Mouse (Mus musculus) CH12F3 (cell line): ENCODE results near the gene Sirt3.

Experiments
- in situ Hi-C: fragments of 300-500 bp; cut with MboI; formaldehyde crosslinking; loops from 2 replicates; pipeline ENCODE4 v1.14.3; 2020; ENCODE audit warnings: low sequenced_read_pairs

Sirt3 gene

DNA sequence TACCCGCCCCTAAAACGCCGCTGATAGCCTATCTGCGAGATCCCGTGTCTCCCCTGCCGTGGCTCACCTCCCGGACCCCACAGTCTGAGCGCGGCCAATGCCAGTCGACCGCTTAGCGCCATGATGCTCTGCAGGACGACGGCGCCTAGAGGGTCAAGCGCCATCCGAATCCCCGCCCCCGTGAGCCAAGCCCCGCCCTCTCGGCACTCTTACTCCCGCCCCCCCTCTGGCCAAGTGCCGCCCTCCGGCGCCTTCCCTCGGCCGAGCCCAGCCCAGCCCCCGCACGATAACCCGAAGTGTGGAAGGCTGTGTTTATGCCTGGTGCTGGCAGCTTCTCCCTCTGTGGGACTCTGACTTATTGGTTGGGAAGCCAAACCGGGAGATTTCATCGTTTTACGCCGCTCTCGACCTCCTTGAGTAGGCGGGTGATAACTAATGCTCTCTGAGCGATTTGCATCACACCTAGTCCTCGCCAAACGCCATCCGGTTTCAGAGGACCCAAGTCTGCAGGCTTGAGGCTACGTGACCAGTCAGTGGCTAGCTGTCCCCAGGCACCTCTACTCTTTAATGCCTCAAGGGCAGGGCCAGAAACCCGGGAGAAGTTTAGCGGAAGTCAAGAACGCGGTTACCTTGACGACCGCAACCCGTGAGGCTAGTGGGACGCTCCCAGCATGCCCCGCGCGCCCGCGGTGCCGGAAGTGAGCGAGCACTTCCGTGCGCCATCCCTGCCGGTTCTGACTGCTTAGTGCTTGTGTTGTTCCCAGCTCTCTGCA, at the start of gene Sirt3, which contains the start of gene Psmd13:
Sirt3 (minus strand) TSS at position 614 of the 773 bp plus-strand sequence.
Psmd13 (plus strand) TSS at position 273 of the 773 bp plus-strand sequence.
- in situ Hi-C loops, result no loop called here

DNA sequence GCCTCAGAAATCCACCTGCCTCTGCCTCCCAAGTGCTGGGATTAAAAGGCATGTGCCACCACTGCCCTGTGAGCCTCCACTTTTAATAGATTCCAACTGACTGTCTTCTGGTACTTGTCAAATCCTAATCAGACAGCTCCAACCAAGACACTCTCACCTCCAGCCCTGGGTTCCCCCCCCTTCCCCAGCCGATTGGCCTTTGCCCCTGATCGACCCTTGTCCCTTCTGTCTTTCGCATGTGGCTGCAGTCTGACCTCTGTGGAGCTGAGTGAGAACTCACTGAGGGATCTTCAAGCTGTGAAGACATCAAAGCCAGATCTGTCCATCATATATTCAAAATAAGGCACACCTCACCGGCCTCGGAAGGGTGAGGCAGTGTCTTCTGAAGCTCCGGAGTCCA, 45.1 kb upstream of the Sirt3 start:
- in situ Hi-C loops, result no loop called here

DNA sequence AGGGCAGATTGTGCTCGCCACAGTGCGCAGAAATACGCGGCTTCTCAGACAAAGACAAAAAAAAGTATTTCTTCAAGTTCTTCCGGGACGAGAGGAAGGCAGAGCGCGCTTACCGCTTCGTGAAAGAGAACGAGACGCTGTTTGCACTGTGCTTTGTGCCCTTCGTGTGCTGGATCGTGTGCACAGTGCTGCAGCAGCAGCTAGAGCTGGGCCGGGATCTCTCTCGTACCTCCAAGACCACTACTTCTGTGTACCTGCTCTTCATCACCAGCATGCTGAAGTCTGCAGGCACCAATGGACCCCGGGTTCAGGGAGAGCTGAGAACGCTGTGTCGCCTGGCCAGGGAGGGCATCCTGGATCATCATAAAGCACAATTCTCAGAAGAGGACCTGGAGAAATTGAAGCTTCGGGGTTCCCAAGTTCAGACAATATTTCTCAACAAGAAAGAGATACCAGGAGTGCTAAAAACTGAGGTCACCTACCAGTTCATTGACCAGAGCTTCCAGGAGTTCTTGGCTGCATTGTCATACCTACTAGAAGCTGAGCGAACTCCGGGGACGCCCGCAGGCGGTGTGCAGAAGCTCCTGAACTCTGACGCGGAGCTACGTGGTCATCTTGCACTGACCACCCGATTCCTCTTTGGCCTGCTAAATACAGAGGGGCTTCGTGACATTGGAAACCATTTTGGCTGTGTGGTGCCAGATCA, 41.1 kb upstream of the Sirt3 start:
- in situ Hi-C loops, result no loop called here

DNA sequence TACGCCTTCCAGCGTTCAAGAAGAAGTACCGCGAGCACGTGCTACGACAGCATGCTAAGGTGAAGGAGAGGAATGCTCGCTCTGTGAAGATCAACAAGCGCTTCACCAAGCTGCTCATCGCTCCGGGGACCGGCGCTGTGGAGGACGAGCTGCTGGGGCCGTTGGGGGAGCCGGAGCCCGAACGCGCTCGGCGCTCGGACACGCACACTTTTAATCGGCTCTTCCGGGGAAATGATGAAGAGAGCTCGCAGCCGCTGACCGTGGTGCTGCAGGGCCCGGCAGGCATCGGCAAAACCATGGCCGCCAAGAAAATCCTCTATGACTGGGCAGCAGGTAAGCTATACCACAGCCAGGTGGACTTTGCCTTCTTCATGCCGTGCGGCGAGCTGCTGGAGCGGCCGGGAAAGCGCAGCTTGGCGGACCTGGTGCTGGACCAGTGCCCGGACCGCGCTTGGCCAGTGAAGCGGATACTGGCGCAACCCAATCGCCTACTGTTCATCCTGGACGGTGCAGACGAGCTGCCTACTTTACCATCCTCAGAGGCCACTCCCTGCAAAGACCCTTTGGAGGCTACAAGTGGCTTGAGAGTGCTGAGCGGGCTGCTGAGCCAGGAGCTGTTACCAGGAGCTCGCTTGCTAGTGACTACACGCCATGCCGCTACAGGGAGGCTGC, 40.4 kb upstream of the Sirt3 start:
- in situ Hi-C loops, result no loop called here

DNA sequence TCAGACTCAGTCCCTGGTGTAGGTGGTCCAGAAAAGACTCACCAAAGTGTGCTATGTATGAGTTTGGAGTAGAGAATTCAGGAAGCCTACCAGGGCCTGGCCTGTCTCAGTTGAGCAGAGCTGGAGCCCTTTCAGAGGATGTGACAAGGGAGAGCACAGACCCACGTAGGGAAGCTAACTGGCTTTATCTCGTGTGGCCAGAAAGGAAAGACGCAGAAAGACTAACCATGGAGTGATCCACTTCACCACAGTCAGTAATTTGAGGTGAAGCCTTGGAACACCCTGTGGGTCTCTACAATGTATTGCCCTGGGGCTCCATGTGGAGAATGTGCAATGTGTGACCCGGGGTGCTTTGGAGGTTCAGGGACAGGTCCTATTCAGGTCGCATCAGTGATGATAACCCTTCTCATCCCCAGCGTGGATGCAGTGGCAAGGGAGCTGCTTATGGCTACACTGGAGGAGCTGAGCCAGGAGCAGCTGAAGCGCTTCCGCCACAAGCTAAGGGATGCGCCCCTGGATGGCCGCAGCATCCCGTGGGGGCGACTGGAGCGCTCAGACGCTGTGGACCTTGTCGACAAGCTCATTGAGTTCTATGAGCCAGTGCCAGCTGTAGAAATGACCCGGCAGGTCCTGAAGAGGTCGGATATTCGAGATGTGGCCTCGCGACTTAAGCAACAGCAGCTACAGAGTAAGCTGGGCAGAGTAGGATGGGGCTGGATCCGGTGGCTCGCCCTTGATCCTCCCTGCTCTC, 39.3 kb upstream of the Sirt3 start:
- in situ Hi-C loops, result no loop called here

DNA sequence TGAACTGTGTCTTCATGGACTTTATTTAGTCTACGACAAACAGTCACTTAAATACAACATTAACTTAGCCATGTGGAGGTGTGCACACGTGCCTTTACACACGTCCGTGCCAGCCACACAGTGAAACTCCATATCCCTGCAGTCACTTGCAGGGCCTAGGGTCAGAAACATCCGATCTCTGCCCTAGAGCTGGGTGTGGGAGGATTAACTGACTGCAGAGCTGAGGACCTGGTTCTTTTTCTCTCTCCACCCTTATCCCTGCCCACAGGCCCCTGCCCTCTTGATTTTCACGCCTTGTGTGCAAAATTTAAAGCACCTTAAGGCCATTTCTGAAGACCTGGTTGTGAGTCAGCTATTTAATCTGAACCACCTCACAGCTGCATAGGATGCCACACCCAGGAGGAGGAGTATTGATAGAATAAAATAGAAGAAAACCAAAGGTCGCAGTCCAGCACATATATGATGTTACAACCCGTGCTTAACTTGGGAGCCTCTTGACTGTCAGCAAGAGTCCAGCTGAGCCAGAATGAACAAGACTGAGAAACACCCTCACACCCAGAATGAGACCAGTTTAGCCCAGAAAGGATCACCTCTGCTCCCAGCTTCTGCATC, 38.4 kb upstream of the Sirt3 start, which contains the start of gene Nlrp6:
Nlrp6 (plus strand) TSS at position 485 of the 612 bp plus-strand sequence.
- in situ Hi-C loops, result no loop called here

DNA sequence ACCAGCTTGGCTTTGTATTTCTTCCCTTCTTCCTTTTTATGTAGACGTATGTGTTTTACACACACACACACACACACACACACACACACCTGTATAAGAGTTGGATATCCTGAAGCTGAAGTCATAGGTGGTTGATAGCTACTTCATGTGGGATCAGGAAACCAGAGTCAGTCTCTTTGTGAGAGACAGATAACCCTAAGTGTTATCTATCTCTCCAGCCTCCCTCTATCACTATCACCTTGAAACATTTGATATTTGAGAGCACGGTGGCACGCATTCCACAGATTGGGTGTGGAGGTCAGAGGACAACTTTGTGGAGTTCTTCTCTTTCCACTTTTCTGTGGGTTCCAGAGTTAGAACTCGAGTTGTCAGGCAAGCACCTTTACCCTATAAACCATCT, 37.8 kb upstream of the Sirt3 start:
- in situ Hi-C loops, result no loop called here

DNA sequence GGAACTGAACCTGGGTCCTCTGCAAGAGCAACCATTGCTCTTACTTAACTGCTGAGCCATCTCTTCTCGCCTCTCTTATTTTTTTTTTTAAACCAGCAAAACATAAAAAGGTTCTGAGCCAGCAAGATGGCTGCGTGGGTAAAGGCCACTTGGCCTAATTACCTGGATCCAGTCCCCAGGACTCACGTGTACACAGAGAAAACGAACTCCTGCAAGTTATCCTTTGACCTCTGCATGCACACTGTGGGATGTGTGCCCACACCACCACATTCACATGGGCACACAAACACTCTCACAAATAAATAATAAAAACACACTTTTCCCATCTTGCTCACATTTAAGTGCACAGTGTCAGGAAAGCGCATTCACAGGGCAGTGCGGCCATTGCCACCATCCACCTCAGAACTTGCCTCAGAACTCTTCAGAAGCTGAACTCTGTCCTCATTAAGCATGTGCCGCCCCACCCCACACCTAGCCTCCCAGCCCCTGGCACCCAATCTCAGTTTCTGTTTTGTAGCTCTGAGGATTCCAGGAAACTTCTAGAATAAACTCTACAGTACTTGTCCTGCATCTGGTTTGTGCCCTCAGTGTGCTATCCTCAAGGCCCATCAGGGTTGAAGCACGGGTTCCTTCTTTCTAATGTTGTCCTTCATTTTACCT, 32.1 kb upstream of the Sirt3 start:
- in situ Hi-C loops, result no loop called here

DNA sequence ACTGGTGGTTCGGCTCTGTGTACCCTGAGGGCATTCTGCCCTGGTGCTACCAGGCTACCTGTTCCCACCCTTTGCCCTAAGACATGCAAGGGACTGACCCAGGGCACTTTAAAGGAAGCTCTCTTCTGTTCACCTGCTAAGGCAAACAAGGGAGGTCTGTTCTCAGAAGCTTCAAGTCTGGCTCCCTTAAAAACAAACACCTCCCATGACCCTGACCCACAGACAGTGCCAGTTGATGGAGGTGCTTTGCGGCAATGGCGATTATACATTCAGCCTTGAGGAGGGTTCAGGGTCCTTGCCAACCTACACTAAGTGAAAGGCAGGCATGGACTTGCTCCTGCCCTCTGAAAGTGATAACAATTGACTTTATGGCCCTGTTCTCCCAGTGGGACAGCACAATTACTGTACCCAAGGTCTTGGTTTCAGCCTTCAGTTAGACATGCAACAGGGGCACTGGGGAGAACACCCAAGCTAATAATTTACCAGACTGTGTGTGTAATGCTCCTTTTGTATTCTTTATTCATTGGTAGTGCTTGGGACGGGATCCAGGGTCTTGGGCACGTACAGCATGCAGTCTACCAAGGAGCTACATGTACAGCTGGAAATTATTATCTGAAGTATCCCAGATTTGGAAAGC, 30.9 kb upstream of the Sirt3 start:
- in situ Hi-C loops, result no loop called here

DNA sequence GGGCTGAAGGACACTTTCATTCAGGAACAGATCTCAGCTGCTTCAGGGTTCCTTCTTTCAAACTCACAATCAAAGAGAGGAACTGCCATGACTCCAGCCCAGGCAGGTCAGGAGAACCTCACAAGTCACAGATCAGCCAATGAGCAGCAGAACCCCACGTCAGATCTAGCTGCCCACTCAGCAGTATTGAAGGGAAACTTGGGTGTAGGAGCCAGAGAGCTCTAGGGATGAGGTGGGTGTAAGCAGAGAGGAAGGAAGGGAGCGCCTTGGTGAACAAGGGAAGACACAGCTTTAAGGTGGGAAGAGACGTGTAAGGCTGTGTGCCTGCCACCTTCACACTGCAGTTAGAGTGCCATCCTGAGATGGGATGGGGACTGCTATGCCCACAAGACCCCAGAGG, 30.2 kb upstream of the Sirt3 start:
- in situ Hi-C loops, result no loop called here

DNA sequence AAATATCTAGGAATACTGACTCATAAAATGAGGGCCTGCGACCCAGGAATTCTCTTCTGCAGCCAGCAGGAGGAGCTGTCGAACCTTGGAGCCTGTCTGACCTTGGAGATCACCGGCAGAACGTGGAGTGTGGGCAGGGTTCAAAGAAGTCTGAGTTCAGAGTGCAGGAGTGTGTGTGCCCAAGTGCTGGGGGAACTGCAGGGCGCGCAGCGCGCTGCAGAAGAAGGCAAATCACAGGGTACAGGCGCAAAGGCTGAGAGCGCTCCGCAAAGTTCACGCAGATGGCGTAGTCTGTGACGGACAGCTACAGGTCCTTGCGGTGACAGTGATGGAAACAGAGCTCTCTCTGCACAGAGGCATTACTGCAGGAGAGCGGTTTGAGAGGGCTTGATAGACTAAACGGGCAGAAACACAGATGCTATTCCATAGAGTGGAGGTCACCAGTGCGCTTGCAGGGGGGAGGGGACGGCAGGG, 26.6 kb upstream of the Sirt3 start:
- in situ Hi-C loops, result no loop called here

DNA sequence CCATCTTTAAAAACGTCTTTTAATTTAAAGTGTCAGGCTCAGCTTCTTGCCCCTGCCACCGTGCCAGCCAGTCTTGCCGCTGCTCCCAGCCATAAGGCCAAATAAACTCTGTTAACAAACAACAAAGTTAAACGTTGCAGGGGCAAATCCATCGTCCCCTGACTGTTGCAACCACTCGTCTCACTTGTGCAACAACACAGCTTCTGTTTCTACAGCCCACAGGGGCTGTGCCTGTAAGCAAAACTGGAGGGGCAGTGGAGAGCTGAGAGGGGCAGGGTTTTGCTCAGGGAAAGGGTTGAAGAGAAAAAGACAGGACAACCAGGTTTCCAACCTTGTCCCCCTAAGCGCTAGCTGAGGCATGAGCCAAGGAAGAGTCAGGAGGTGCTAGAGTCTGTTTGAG, 26.1 kb upstream of the Sirt3 start:
- in situ Hi-C loops, result no loop called here

DNA sequence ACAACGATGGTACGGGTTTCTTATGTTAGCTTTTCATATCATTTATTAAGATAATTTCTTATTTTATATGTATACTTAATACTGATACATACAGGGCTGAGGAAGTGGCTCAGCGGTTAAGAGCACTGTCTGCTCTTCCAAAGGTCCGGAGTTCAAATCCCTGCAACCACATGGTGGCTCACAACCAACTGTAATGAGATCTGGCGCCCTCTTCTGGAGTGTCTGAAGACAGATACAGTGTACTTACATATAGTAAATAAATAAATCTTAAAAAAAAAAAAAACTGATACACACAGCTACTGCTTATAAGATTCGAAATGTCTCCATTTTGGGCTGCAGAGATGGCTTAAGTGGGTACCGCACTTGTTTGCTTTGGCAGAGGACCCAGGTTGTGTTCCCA, 25.6 kb upstream of the Sirt3 start:
- in situ Hi-C loops, result no loop called here

DNA sequence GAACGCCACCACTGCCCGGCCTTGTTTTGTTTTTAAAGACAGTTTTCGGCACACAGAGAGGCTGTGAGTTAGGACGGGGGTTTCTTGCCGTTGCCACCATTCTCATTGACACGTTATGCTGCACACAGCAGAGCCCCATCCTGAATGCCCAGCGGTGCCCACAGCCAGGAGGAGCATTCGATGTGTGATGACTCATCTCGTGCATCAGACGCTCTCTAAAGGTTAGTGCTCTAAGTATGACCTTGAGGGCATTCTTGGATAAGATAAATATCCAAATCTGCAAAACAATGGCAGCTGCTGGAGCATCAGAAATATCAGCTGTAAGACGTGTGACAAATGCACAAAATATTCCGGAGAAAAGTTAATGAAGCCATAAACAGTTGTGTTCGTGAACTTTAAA, 25.0 kb upstream of the Sirt3 start:
- in situ Hi-C loops, result no loop called here

DNA sequence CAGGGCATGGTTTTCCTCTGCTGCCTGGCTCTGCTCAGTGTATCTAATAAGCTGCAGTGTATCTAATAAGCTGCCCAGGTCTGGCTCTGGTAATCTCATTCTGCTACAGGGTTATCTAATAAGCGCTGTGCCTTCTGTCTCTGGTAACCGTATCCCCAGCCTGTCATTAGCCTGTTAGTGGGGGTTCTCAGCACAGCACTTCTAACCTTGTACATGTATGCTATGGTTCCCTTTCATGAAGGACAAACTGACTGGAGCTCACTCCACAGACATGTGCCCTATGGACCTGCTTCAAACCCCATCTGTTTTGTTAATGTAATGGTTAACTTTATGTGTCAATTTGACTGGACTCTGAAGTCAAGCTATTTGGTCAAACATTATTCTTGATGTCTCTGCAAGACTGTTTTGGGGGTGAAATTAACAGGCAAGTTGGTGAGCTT, 23.6 kb upstream of the Sirt3 start:
- in situ Hi-C loops, result no loop called here

DNA sequence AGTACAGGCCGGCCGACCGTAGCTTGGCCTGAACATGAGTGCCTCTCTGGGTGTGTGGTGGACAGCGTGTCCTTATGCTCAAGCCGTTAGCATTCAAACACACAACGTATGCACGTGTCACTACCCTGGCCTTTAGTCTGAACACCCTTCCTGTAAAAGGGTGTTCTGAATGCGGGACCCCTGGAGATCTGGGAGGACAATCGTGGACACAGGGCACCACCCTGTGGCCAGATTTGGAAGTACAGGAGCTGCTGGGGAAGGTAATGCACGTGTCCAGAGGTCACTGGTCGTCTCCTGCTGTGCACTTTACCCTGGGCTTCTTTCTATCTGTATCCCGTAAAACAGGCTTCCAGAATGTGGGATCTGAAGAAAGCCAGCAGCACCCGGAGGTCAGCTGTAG, 21.1 kb upstream of the Sirt3 start:
- in situ Hi-C loops, result loop anchor here (5.0 kb wide), 1 partner anchor 61 kb away; no protein-coding TSS in a partner anchor

DNA sequence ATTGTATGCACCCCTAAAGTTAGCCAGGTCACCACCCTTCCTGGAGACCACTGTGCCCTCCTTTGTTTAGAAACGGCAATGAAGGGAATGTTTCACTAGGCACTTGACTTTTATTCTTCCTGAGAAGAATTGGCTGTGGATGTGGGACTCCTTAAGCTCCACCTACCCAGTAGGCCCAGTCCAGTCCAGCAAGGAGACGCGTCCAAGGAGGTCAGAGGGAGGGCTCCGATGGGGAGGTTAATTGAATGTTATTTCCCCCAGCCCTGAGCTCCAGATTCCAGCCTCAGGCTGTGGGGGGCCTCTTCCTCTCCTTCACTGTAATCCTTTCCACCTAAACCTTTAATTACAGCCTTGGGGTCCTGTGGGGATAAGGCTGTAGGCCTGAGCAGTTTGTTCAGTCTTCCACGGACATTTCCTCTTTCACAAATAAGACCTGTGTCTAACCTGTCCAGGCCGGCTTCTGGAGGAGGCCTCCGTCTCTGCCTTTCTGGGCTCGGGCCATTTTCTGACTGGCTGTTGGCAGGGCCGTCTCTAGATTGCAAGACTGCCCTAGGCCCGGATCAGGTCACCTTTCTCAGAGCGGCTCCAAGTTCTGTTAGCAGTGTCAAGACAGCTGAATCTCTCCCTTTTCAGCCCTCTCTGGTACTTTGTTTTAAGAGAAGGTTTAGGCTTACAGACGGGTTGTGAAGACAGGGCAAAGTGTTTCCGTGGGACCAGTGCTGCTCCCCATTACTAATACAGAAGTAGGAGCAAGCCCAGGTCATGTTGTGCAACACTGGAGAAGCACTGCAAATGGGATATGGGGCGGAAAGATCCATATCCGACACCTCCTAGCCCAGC, 20.1 kb upstream of the Sirt3 start:
- in situ Hi-C loops, result loop anchor here (5.0 kb wide), 1 partner anchor 60 kb away; no protein-coding TSS in a partner anchor

DNA sequence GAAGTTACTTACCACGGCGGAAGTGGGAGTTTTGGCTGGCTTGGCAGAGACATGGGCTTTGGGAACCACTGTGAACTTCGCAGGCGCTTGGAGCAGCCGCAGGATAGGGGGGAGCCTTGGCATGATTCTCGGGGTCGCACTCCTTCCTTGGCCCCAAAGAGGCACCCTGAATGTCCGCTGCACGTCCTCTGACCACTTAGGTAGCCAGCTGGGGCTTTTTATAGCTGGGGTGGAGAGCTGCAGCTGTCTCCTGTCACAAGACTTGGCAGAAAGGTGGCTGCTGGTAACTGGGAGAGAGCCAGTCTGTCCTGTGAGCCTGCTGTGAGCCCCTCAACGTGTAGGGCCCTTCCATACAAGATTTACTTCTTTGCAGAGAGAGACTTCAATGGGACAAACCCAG, 18.1 kb upstream of the Sirt3 start, which contains the start of gene Cox8b:
Cox8b (minus strand) TSS at position 227 of the 400 bp plus-strand sequence.
- in situ Hi-C loops, result loop anchor here (5.0 kb wide), 1 partner anchor 58 kb away; no protein-coding TSS in a partner anchor
